Mouse (Mus musculus): ENCODE data around the gene Hspd1. TPM values are rescaled to one million over a fixed set of nuclear protein-coding genes. Genes with fewer than 3 reads are reported as not detected.
"Not testable (repeated sequence)": the region's sequence is repeated elsewhere in the genome, so short reads cannot be mapped to it uniquely, and the experiment has no call there.

The Hspd1 gene
- 333 and 363 TPM in 2 replicates for polyA plus RNA-seq (2015; fragmentation: Nextera tagmentation; extraction: Ambion mirVana)

DNA sequence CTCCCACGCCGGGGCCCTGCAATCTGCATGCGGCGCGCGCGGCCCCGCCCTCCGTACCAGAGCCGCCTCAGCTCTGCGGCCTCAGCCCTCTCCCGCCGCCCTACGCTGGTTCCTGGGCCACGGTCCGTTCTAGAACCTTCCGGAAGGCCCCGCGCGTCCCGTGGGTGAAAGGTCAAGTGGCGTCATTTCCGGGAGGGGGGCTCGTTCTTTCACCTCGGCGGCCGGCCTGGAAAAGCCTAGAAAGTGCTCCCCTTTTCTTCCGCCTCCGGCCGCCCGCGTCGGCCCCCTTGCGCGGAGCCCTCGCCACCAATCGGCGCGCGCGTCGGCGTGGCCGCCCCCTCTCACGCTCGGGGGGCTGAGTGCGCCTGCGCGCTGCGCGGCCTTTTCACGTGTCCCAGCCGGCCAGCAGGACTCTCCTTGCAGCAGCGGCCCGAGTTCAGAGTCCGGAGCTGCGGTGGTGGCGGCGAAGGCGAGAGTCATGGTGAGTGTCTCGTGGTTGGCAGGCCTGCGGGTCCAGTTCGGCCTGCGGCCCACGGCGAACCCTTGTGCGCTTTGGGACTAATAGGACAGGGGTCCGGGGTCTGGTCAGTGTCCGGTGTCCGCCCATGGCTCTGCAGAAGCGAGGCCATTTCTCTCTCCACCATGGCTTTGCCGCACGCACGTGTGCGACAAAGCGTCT is at the start of gene Hspd1, which contains the start of gene Hspe1:
Gene Hspd1 (minus strand): TSS at position 312 of the 679 bp plus-strand sequence.
Gene Hspe1 (plus strand): TSS at position 201 of the 679 bp plus-strand sequence.
- Histone ChIP-seq H3K27ac (peak within 1 kb of the TSS; percentile 95), H3K4me1 (peaks cover 48% of the 10 kb centered on the region), H3K9ac (peak within 1 kb of the TSS; percentile 94), H3K4me3 (peak within 1 kb of the TSS; percentile 94), H3K27me3 (no peaks in the 10 kb centered on the region), H3K36me3 (ENCODE audit: poor library complexity, severe bottlenecking) (peaks cover 45% of the 10 kb centered on the region), H3K4me2 (peak within 1 kb of the TSS; percentile 93), H3K9me3 (replicated peaks) (no peaks in the 10 kb centered on the region)
- peak; percentile 96 for ATAC-seq
- under 1% methylated on average over 75 of the region's 76 CpGs for WGBS

DNA sequence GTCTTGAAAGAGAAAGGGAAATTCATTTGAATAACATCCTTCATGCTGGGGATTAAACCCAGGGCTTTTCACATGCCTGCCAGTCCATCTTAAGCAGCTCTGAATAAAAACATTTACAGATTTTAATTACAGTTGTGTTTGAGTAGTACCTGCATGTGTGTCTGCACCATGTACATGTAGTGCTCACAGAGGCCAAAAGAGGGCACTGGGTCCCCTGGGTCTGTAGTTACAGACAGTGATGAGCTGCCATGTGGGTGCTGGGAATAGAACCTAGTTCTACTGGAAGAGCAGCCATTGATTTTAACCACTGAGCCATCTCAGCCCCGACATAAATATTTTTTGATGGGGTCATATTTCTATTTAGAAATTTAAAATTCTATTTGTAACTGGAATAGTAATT is 47.8 kb upstream of the Hspd1 start:
- WGBS, result 98% methylated on average over 1 of the region's 1 CpGs

DNA sequence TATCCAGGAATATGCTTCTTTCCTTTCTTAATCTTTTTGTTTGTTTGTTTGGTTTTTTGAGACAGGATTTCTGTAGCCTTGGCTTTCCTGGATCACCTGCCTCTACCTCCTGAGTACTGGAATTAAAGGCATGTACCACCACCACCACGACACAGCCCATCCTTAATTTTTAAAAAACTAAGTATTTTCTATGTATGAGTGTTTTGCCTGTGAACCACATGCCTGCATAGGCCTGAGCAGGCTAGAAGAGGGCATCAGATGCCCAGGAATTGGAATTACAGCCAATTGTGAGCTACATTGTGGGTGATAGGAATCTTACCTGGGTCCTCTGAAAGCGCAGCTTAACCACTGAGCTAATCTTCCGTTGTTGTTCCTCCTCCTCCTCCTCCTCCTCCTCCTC is 46.3 kb upstream of the Hspd1 start:
- no peaks in the 10 kb centered on the region for H3K9me3 ChIP-seq (replicated peaks)
- WGBS, result 97% methylated on average over 3 of the region's 3 CpGs
- no peak for ATAC-seq
- H3K36me3 ChIP-seq (ENCODE audit: poor library complexity, severe bottlenecking), result peaks cover 9% of the 10 kb centered on the region
- H3K4me1 ChIP-seq, result peaks cover 27% of the 10 kb centered on the region
- no peak overlapping the region for H3K4me2 ChIP-seq
- H3K27me3 ChIP-seq, result no peaks in the 10 kb centered on the region
- H3K9ac ChIP-seq, result no peak overlapping the region
- no peak overlapping the region for H3K4me3 ChIP-seq
- H3K27ac ChIP-seq, result no peak overlapping the region

More for the DNA sequence above, 47.8 kb upstream of the Hspd1 start:
- Histone ChIP-seq H3K27me3 (no peaks in the 10 kb centered on the region), H3K9me3 (replicated peaks) (no peaks in the 10 kb centered on the region), H3K4me3 (no peak overlapping the region), H3K36me3 (ENCODE audit: poor library complexity, severe bottlenecking) (peaks cover 21% of the 10 kb centered on the region), H3K4me1 (peaks cover 21% of the 10 kb centered on the region), H3K27ac (no peak overlapping the region), H3K9ac (no peak overlapping the region), H3K4me2 (no peak overlapping the region)
- ATAC-seq, result no peak

DNA sequence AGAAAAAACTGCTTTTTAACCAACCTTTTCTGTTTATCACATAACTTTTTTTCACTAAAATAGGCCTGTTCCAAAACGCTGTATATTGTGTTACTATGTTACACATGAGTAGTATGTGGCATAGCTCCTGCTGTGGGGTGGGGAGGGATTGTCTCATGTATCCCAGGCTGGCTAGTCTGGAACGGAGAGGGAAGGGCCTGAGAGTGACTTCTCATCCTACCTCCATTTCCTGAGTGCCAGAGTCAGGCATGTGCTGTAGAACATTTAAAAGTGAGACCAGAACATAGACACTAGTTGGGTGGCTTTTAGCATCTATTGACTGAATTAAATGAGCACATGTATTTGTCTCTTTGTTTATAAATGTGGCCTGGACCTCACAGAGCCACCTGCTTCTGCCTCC is 45.1 kb upstream of the Hspd1 start:
- WGBS, result 85% methylated on average over 2 of the region's 2 CpGs
- Histone ChIP-seq H3K4me3 (no peak overlapping the region), H3K36me3 (ENCODE audit: poor library complexity, severe bottlenecking) (peaks cover 8% of the 10 kb centered on the region), H3K27me3 (no peaks in the 10 kb centered on the region), H3K9me3 (replicated peaks) (no peaks in the 10 kb centered on the region), H3K4me1 (peaks cover 27% of the 10 kb centered on the region), H3K4me2 (peak overlapping the region; percentile 24), H3K9ac (no peak overlapping the region), H3K27ac (no peak overlapping the region)
- ATAC-seq, result no peak

DNA sequence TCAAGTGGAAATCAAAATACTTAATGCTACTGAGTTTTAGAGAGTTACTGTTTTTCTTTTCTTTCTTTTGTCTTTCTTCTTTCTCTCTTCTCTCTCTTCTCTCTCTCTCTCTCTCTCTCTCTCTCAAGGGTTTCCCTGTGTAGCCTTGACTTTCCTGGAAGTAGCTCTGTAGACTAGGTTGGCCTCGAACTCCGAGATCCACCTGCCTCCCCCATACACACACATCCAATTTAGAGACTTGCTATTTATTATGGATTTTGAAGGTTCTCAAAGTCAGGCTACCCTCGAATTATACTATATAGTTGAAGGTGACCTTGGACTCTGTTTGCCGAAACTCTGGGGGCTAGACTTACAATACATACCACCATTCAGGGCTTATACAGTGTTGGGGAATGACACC is 44.3 kb upstream of the Hspd1 start:
- Histone ChIP-seq H3K9ac (peak overlapping the region; percentile 97), H3K27ac (no peak overlapping the region), H3K36me3 (ENCODE audit: poor library complexity, severe bottlenecking) (peaks cover 5% of the 10 kb centered on the region), H3K9me3 (replicated peaks) (no peaks in the 10 kb centered on the region), H3K4me1 (peaks cover 27% of the 10 kb centered on the region), H3K27me3 (no peaks in the 10 kb centered on the region), H3K4me2 (peak overlapping the region; percentile 80), H3K4me3 (peak overlapping the region; percentile 99)
- 65% methylated on average over 4 of the region's 4 CpGs for WGBS
- no peak for ATAC-seq

DNA sequence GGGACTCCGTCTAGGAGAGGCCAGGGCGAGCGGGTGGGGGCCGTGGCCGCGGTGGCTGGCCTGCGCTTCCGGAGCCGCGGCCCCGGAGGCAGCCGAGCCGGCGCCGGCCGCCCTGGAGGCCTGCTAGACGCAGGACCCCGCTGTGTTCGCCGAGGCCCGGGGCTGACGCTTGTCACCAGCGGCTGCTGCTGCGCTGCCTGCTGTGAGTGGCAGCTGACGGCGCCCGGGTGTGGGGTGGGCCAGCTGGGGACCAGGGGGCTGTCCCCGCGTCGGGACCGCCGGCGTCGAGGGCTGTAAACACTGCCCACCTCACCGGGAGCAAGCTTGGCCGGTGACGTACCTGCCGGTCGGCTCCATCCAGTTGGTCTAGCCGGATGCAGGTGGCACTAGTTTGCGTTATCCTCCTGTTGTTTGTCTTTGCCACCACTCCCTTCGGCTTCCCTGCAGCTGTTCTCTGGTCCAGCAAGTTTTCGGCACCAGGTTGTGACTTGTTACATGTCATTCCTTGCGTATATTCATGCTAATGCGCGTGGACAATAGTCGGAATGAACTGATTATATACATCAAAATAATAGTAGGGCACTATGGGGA is 43.5 kb upstream of the Hspd1 start:
- Histone ChIP-seq H3K36me3 (ENCODE audit: poor library complexity, severe bottlenecking) (peaks cover 5% of the 10 kb centered on the region), H3K9me3 (replicated peaks) (no peaks in the 10 kb centered on the region), H3K4me3 (peak overlapping the region; percentile 99), H3K27me3 (no peaks in the 10 kb centered on the region), H3K4me1 (peaks cover 27% of the 10 kb centered on the region), H3K4me2 (peak overlapping the region; percentile 80), H3K27ac (peak overlapping the region; percentile 97), H3K9ac (peak overlapping the region; percentile 97)
- WGBS, result under 1% methylated on average over 46 of the region's 47 CpGs
- ATAC-seq, result no peak; the same call in 1 of the 2 replicates

DNA sequence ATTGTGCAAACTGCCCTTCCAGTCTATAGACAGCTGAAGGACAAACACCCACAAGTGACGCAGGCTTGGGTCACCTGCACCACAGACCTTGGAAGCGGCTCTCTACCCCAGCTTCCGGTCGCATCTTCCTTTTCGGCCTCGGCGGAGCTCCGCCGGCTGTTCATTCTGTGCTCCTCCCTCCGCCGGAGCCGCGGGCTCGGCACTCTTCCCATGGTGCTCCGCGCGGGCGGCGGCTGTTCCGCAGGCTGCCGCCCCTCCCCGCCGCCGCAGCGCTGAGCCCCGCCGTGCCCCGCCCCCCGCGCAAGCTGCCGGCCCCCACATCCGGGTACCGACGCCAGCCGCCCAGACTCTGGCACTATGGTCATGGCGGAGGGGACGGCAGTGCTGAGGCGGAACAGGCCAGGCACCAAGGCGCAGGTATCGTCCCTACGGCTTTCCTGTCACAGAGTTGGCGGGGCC is 42.9 kb upstream of the Hspd1 start, which contains the start of gene Mob4:
Gene Mob4 (plus strand): TSS at position 289 of the 459 bp plus-strand sequence.
- peak within 1 kb of the TSS; percentile 80 for H3K4me2 ChIP-seq

DNA sequence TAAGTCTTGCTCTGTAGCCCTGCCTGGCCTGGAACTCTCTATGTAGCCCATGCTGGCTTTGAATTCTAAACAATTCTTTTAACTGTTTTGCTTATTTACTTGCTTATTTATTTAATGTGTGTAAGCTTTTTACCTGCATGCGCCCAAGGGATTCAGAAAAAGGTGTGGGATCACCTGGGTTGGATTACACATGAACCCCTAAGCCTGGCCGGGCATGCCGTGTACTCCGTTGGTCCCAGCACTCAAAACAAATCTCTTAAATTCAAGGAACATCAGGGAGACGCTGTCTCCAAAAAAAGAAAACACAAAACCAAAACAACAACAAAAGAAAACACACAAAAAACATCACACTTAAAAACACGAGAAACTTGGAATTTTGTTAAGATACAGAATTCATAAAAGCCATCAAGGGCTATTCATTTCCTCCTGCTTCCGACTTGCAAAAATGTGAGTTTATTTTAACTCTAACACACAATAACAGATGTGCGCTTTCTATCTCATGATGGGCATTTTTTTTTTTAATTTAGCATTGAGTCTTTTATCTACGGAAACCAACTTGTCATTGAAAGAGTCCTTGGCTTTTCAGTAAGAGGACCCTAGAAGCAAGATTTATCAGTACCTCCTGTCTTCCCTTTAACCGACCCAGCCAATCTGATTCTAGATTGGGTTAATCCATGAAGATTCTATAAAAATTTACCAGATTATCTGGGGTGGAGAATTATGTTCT is 42.3 kb upstream of the Hspd1 start:
- ATAC-seq, result no peak
- Histone ChIP-seq H3K4me2 (peak overlapping the region; percentile 80), H3K27ac (peak overlapping the region; percentile 97), H3K36me3 (ENCODE audit: poor library complexity, severe bottlenecking) (no peaks in the 10 kb centered on the region), H3K9me3 (replicated peaks) (no peaks in the 10 kb centered on the region), H3K9ac (peak overlapping the region; percentile 97), H3K4me1 (peaks cover 27% of the 10 kb centered on the region), H3K4me3 (peak overlapping the region; percentile 99), H3K27me3 (no peaks in the 10 kb centered on the region)
- 73% methylated on average over 10 of the region's 10 CpGs for WGBS

More for the DNA sequence above, 42.9 kb upstream of the Hspd1 start, which contains the start of gene Mob4:
- Histone ChIP-seq H3K9ac (peak within 1 kb of the TSS; percentile 97), H3K36me3 (ENCODE audit: poor library complexity, severe bottlenecking) (peaks cover 5% of the 10 kb centered on the region), H3K27me3 (no peaks in the 10 kb centered on the region), H3K27ac (peak within 1 kb of the TSS; percentile 97), H3K4me1 (peaks cover 27% of the 10 kb centered on the region), H3K9me3 (replicated peaks) (no peaks in the 10 kb centered on the region), H3K4me3 (peak within 1 kb of the TSS; percentile 99)
- peak; percentile 98 for ATAC-seq
- WGBS, result under 1% methylated on average over 42 of the region's 42 CpGs

DNA sequence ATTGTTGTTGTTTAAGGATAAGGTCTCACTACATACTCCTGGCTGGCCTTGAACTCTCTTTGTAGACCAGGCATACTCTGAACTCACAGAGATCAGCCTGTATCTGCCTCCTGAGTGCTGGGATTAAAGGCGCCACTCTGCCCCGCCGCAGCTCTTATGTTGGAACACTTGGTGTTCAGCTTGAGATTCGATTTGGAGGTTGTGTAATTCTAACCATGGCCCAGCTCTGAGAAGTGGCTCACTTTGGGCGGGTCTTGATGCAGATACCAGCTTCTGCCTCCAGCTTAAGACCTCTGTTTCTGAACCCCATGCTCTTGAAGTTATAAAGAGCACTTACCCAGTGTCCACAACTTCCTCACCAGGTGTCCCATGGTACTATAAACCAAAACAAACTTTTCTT is 41.7 kb upstream of the Hspd1 start:
- no peak for ATAC-seq
- Histone ChIP-seq H3K27ac (no peak overlapping the region), H3K27me3 (no peaks in the 10 kb centered on the region), H3K9me3 (replicated peaks) (no peaks in the 10 kb centered on the region), H3K36me3 (ENCODE audit: poor library complexity, severe bottlenecking) (no peaks in the 10 kb centered on the region), H3K4me3 (no peak overlapping the region), H3K4me1 (peaks cover 27% of the 10 kb centered on the region), H3K4me2 (no peak overlapping the region; the same call in 1 of the 2 replicates), H3K9ac (no peak overlapping the region)
- 98% methylated on average over 5 of the region's 5 CpGs for WGBS

DNA sequence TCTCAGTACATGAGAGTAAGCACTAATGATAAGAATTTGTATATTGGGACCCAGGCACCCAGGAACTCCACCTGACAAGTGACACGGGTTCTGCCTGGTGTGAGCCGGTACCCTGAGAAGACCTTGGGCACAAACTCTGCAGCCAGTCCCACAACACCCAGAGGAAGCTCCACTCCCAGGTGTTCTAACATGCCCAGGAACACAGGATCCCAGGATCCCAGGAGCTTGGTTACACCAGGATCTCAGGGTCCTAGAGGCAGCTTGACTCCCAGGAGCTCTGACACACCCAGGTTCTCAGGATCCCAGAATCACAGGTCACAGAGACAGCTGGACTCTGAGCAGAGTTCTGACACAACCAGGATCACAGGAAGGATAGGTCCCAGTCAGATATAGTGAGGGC is 36.1 kb upstream of the Hspd1 start:
- H3K36me3 ChIP-seq (ENCODE audit: poor library complexity, severe bottlenecking); H3K27ac ChIP-seq; H3K9ac ChIP-seq; H3K27me3 ChIP-seq; ATAC-seq; H3K4me1 ChIP-seq; H3K4me2 ChIP-seq; H3K4me3 ChIP-seq; H3K9me3 ChIP-seq (replicated peaks): not testable (repeated sequence)
- 98% methylated on average over 2 of the region's 2 CpGs for WGBS

DNA sequence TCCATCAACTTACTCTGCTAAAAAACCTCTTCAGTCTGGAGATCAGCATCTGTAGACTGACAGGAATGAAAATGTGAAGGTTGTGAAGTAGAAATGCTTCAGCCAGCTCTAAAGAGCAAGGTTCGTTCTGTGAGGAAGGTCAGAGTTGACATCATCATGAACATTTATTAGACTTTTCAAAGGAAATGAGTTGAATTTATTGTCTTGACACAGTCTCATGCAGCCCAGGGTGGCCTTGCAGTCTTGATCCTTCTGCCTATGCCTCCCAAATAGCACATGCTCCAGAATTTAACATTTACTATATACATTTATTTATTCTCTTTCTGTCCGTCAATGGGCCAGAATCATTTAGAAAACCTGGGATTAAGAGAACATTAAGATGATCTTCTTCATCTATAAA is 35.5 kb upstream of the Hspd1 start:
- no peak for ATAC-seq
- Histone ChIP-seq H3K27me3 (no peaks in the 10 kb centered on the region), H3K27ac (no peak overlapping the region), H3K9me3 (replicated peaks) (no peaks in the 10 kb centered on the region), H3K9ac (no peak overlapping the region), H3K4me3 (no peak overlapping the region), H3K4me2 (no peak overlapping the region), H3K4me1 (no peaks in the 10 kb centered on the region), H3K36me3 (ENCODE audit: poor library complexity, severe bottlenecking) (no peaks in the 10 kb centered on the region)
- 87% methylated on average over 2 of the region's 2 CpGs for WGBS

DNA sequence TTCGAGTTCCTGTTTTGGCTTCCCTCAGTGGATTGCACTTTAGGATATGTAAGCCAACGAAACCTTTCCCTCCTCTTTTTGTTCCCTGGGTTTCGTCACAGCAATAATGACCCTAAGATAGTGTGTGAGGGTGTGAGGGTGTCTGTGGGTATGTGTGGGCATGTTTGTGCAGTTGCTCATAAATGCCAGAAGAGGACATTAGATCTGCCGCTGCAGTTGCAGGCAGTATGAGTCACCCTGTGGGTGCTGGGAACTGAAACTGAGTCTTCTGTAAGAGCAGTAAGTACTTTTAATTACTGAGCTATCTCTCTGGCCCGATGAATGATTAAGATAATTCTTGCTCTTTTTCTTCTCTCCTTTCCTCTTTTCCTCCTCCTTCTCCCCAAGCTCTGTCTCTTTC is 35.0 kb upstream of the Hspd1 start:
- Histone ChIP-seq H3K36me3 (ENCODE audit: poor library complexity, severe bottlenecking) (no peaks in the 10 kb centered on the region), H3K4me3 (no peak overlapping the region), H3K4me1 (no peaks in the 10 kb centered on the region), H3K9me3 (replicated peaks) (no peaks in the 10 kb centered on the region), H3K9ac (no peak overlapping the region), H3K4me2 (no peak overlapping the region), H3K27ac (no peak overlapping the region), H3K27me3 (no peaks in the 10 kb centered on the region)
- ATAC-seq, result no peak
- 90% methylated on average over 5 of the region's 5 CpGs for WGBS
